Mouse (Mus musculus) MEL (cell line): ENCODE results near the gene Rubcn. TPM values are rescaled to one million over a fixed set of nuclear protein-coding genes. Genes with fewer than 3 reads are reported as not detected.

Source experiments
- DNase-seq: peaks from one replicate; pipeline ENCODE4 v3.0.0; 2011; ENCODE audit warnings: low read depth, low spot score
- H3K27ac ChIP-seq: 2 replicates; pipeline ENCODE4 v1.5.1; 2012; ENCODE audit warnings: low read depth, mild to moderate bottlenecking, control low read depth, low read length, moderate library complexity; ENCODE audit not compliant: control insufficient read depth
- H3K27me3 ChIP-seq, 2 experiments: fragments of 150-350 bp in 1 of 2; sonication (generic) in 1 of 2; 2 replicates each; pipeline ENCODE4 v1.6.1; 2012; ENCODE audit warnings: low read length in 2 of 2, mild to moderate bottlenecking in 2 of 2, improper control_type of control experiment in 1 of 2, moderate library complexity in 1 of 2; ENCODE audit not compliant: insufficient read depth in 2 of 2, control insufficient read depth in 1 of 2
- H3K36me3 ChIP-seq, 2 experiments: 2 replicates each; pipeline ENCODE4 v1.6.1; 2012 to 2014; ENCODE audit warnings: low read length in 2 of 2, improper control_type of control experiment in 1 of 2, inconsistent platforms in 1 of 2, mild to moderate bottlenecking in 1 of 2; ENCODE audit not compliant: insufficient read depth in 2 of 2, control insufficient read depth in 1 of 2
- H3K4me1 ChIP-seq, 2 experiments: fragments of 150-350 bp in 1 of 2; sonication (generic) in 1 of 2; 2 replicates each; pipeline ENCODE4 v1.6.1; 2012; ENCODE audit warnings: low read length in 2 of 2, improper control_type of control experiment in 1 of 2, mild to moderate bottlenecking in 1 of 2; ENCODE audit not compliant: insufficient read depth in 2 of 2, control insufficient read depth in 1 of 2
- H3K4me3 ChIP-seq, 2 experiments: fragments of 150-350 bp in 1 of 2; sonication (generic) in 1 of 2; 2 replicates each; pipeline ENCODE4 v1.5.1; 2012; ENCODE audit warnings: low read depth in 2 of 2, low read length in 2 of 2, mild to moderate bottlenecking in 2 of 2, moderate library complexity in 2 of 2, control low read depth in 1 of 2, improper control_type of control experiment in 1 of 2; ENCODE audit not compliant: control insufficient read depth in 1 of 2, insufficient read depth in 1 of 2
- H3K79me2 ChIP-seq: 2 replicates; pipeline ENCODE4 v1.6.1; 2012; ENCODE audit warnings: mild to moderate bottlenecking, low read length, moderate library complexity; ENCODE audit not compliant: control insufficient read depth, poor library complexity, insufficient read depth
- H3K9ac ChIP-seq: 2 replicates; pipeline ENCODE4 v1.6.1; 2012; ENCODE audit warnings: low read depth, mild to moderate bottlenecking, control low read depth, low read length, moderate library complexity; ENCODE audit not compliant: control insufficient read depth, poor library complexity, severe bottlenecking
- H3K9me3 ChIP-seq: fragments of 150-350 bp; sonication (generic); replicated peaks from 2 replicates; pipeline ENCODE4 v1.6.1; 2012; ENCODE audit warnings: mild to moderate bottlenecking, low read length, improper control_type of control experiment, moderate library complexity; ENCODE audit not compliant: insufficient read depth
- BHLHE40 ChIP-seq: IDR thresholded peaks from 2 replicates; pipeline ENCODE4 v1.6.1; 2012; ENCODE audit warnings: low read depth, mild to moderate bottlenecking, inconsistent platforms, low read length, improper control_type of control experiment, borderline replicate concordance
- CHD1 ChIP-seq: IDR thresholded peaks from 2 replicates; pipeline ENCODE4 v1.6.1; 2012; ENCODE audit warnings: low read depth, mild to moderate bottlenecking, inconsistent platforms, low read length, improper control_type of control experiment
- CTCF ChIP-seq, 3 experiments: IDR thresholded peaks in 2 of 3; conservative IDR thresholded peaks in 1 of 3; 2 replicates each; pipeline ENCODE4 v1.5.1; 2011 to 2012; ENCODE audit warnings: low read length in 3 of 3, low read depth in 2 of 3, mild to moderate bottlenecking in 2 of 3, improper control_type of control experiment in 1 of 3, inconsistent platforms in 1 of 3, mixed read lengths in 1 of 3, moderate library complexity in 1 of 3; ENCODE audit not compliant: control insufficient read depth in 1 of 3, insufficient read depth in 1 of 3, poor library complexity in 1 of 3, severe bottlenecking in 1 of 3
- GATA1 ChIP-seq: IDR thresholded peaks from 2 replicates; pipeline ENCODE4 v1.6.1; 2011; ENCODE audit warnings: low read depth, low read length, improper control_type of control experiment
- JUND ChIP-seq: IDR thresholded peaks from 2 replicates; pipeline ENCODE4 v1.6.1; 2011; ENCODE audit warnings: low read depth, mild to moderate bottlenecking, improper control_type of control experiment, low read length
- MAX ChIP-seq: IDR thresholded peaks from 2 replicates; pipeline ENCODE4 v1.6.1; 2011; ENCODE audit warnings: low read length, improper control_type of control experiment
- MYB ChIP-seq: IDR thresholded peaks from 2 replicates; pipeline ENCODE4 v1.6.1; 2011; ENCODE audit warnings: mild to moderate bottlenecking, low read depth, low read length, improper control_type of control experiment
- MYC ChIP-seq: IDR thresholded peaks from 2 replicates; pipeline ENCODE4 v1.6.1; 2011; ENCODE audit warnings: low read depth, mild to moderate bottlenecking, low read length, improper control_type of control experiment, moderate library complexity
- POLR2AphosphoS5 ChIP-seq: IDR thresholded peaks from 2 replicates; pipeline ENCODE4 v1.6.1; 2012; ENCODE audit warnings: low read depth, borderline replicate concordance, mild to moderate bottlenecking, inconsistent platforms, low read length, moderate library complexity, mixed read lengths
- RAD21 ChIP-seq: IDR thresholded peaks from 2 replicates; pipeline ENCODE4 v1.6.1; 2011; ENCODE audit warnings: mild to moderate bottlenecking, low read depth, low read length, improper control_type of control experiment
- RCOR1 ChIP-seq: IDR thresholded peaks from 2 replicates; pipeline ENCODE4 v1.6.1; 2012; ENCODE audit warnings: low read depth, mild to moderate bottlenecking, inconsistent platforms, low read length, improper control_type of control experiment
- TAL1 ChIP-seq: IDR thresholded peaks from 2 replicates; pipeline ENCODE4 v1.6.1; 2012; ENCODE audit warnings: mild to moderate bottlenecking, inconsistent platforms, low read length, moderate library complexity, mixed read lengths
- TCF12 ChIP-seq: IDR thresholded peaks from 2 replicates; pipeline ENCODE4 v1.6.1; 2014; ENCODE audit warnings: low read depth, mild to moderate bottlenecking, inconsistent platforms, low read length, improper control_type of control experiment, moderate library complexity
- ZKSCAN1 ChIP-seq: IDR thresholded peaks from 2 replicates; pipeline ENCODE4 v1.6.1; 2012; ENCODE audit warnings: low read depth, mild to moderate bottlenecking, inconsistent platforms, low read length, improper control_type of control experiment, moderate library complexity
- ZNF384 ChIP-seq: IDR thresholded peaks from 2 replicates; pipeline ENCODE4 v1.6.1; 2012; ENCODE audit warnings: low read depth, mild to moderate bottlenecking, inconsistent platforms, low read length, improper control_type of control experiment
- polyA plus RNA-seq, 2 experiments: library from polyadenylated mRNA; stranded (reverse) in 1 of 2; unstranded in 1 of 2; fragments of >175 nt in 1 of 2; fragments of >200 nt in 1 of 2; gene quantifications; 2 replicates each; pipeline versions ENCODE4 v1.2.1 to v1.2.4; 2012; ENCODE audit warnings: low replicate concordance in 2 of 2, low read depth in 1 of 2; ENCODE audit not compliant: insufficient read length in 2 of 2, insufficient read depth in 1 of 2, missing spikeins in 1 of 2
- total RNA-seq: library from RNA; depleted of rRNA; stranded (reverse); fragments of 300-350 nt; gene quantifications from 2 replicates; pipeline ENCODE4 v1.2.3, GENCODE M21; 2012

Rubcn gene
- total and polyA plus RNA-seq, 3 experiments = 10.2 to 14.6 TPM; not detected in 1

- no peaks in the 10 kb centered on the region for H3K27me3 ChIP-seq
- no peaks in the 10 kb centered on the region for H3K9me3 ChIP-seq
- H3K9ac ChIP-seq = no peak overlapping the region; the same call in 1 of the 2 replicates
- H3K4me3 ChIP-seq = peak overlapping the region in 1 of 2 experiments; percentile 81; a peak in 1 of 4 replicates
- H3K4me1 ChIP-seq = peaks cover 0 to 7% of the 10 kb centered on the region in 2 experiments; a peak in 3 of 4 replicates
- no peak for DNase-seq
- H3K27ac ChIP-seq = no peak overlapping the region
- no peak for TF ChIP-seq CHD1
- TF ChIP-seq MAX = no peak
- TF ChIP-seq RAD21 = no peak
- TF ChIP-seq ZNF384 = no peak
- TF ChIP-seq RCOR1 = peak; percentile 71
- no peak for TF ChIP-seq MYB
- no peak for TF ChIP-seq JUND
- H3K36me3 ChIP-seq = peaks cover 2 to 8% of the 10 kb centered on the region in 2 experiments
- peaks cover 29% of the 10 kb centered on the region for H3K79me2 ChIP-seq
Observed at GRCm38 (mm10) chr16:32878972-32879926, 1.7 kb upstream of the Rubcn start.

DNA sequence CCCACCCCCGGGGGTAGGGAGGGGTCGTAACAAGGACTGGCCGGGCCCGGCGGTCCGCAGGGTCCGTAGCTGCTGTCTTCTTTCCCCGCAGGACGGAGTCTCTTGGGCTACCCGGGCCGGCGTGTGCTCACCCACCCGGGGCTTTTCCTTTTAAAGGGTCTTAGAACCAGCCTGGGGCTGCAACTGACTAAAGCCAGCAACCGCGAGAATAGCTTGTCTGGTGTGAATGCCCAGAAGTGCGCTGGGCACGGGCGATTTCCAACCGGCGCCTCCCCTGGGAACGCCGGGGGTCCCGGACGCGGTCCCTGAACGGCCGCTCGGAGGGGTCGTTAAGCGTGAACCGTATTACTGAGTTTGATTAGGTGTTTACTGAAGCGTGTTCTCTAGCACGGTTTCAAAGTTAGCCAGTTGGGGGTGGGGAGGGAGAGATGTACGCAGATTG lies 612 bp upstream of the Rubcn start:
- Histone ChIP-seq H3K9me3 (no peaks in the 10 kb centered on the region), H3K4me3 (peak overlapping the region; percentile 78 to 81), H3K27ac (no peak overlapping the region), H3K79me2 (peaks cover 25% of the 10 kb centered on the region), H3K27me3 (no peaks in the 10 kb centered on the region), H3K9ac (peak overlapping the region; percentile 90), H3K36me3 (peaks cover 0 to 8% of the 10 kb centered on the region in 2 experiments; a peak in 2 of 4 replicates), H3K4me1 (peaks cover 0 to 7% of the 10 kb centered on the region in 2 experiments; a peak in 3 of 4 replicates)
- TF ChIP-seq CTCF (IDR thresholded peaks at IDR 0.05 in 2 of 3, conservative IDR thresholded peaks at IDR 0.05 in 1 of 3; ENCODE audit: control insufficient read depth in 1 of 3, insufficient read depth in 1 of 3, low read depth in 2 of 3, low read length in 3 of 3, poor library complexity in 1 of 3, severe bottlenecking in 1 of 3) = no peak
- peak; percentile 27; the same call in 1 of the 2 replicates for TF ChIP-seq GATA1
- TF ChIP-seq POLR2AphosphoS5 = no peak
- TF ChIP-seq TAL1 = no peak
- no peak for TF ChIP-seq MYB
- TF ChIP-seq ZKSCAN1 = no peak
- TF ChIP-seq MYC = no peak
- TF ChIP-seq CHD1 = no peak
- no peak for TF ChIP-seq TCF12
- peak; percentile 15; the same call in 1 of the 2 replicates for TF ChIP-seq BHLHE40
- DNase-seq = peak; percentile 47
